Mouse (Mus musculus) MEL (cell line): Measurements from ENCODE around the gene Cebpzos.

Experiments used
- CTCF ChIP-seq, 3 experiments: IDR thresholded peaks in 2 of 3; conservative IDR thresholded peaks in 1 of 3; 2 replicates each; pipeline ENCODE4 v1.5.1; 2011 to 2012; ENCODE audit warnings: low read length in 3 of 3, low read depth in 2 of 3, mild to moderate bottlenecking in 2 of 3, improper control_type of control experiment in 1 of 3, inconsistent platforms in 1 of 3, mixed read lengths in 1 of 3, moderate library complexity in 1 of 3; ENCODE audit not compliant: control insufficient read depth in 1 of 3, insufficient read depth in 1 of 3, poor library complexity in 1 of 3, severe bottlenecking in 1 of 3
- ETS1 ChIP-seq: IDR thresholded peaks from 2 replicates; pipeline ENCODE4 v1.6.1; 2012; ENCODE audit warnings: low read depth, mild to moderate bottlenecking, inconsistent platforms, low read length, improper control_type of control experiment, moderate library complexity
- POLR2A ChIP-seq, 2 experiments: IDR thresholded peaks; 2 replicates each; pipeline ENCODE4 v1.6.1; 2011 to 2012; ENCODE audit warnings: low read length in 2 of 2, mild to moderate bottlenecking in 2 of 2, control low read depth in 1 of 2, improper control_type of control experiment in 1 of 2, low read depth in 1 of 2, moderate library complexity in 1 of 2; ENCODE audit not compliant: control insufficient read depth in 1 of 2, insufficient read depth in 1 of 2, poor library complexity in 1 of 2
- SIN3A ChIP-seq: IDR thresholded peaks from 2 replicates; pipeline ENCODE4 v1.6.1; 2012; ENCODE audit warnings: low read length, improper control_type of control experiment, inconsistent platforms
- ZMIZ1 ChIP-seq: IDR thresholded peaks from 2 replicates; pipeline ENCODE4 v1.6.1; 2012; ENCODE audit warnings: low read depth, mild to moderate bottlenecking, inconsistent platforms, low read length, improper control_type of control experiment, moderate library complexity

DNA sequence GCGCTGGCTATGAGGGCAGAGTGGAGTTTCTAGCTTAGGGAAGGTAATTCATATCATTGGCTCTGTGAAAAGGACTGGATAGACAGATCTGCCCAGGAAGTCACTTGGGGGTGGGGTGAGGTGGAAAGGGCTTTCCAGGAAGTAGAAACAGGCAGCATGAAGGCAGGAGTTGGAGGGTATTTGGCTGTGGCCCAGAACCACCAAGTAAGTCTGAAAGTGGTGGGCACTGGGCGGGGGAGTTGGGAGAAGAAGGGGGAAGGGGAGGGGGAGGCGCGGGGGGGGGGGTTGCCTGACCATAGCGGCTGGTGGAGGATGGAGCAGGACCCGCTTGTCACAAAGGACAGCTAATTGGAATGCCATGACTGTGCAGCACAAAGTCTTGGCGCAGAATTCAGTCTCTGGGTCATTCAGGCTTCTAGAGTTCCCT, 34.4 kb upstream of the Cebpzos start:
- TF ChIP-seq POLR2A (IDR thresholded peaks at IDR 0.05; ENCODE audit: control insufficient read depth in 1 of 2, insufficient read depth in 1 of 2, low read depth in 1 of 2, low read length in 2 of 2, poor library complexity in 1 of 2) = no peak
- no peak for TF ChIP-seq CTCF (IDR thresholded peaks at IDR 0.05 in 2 of 3, conservative IDR thresholded peaks at IDR 0.05 in 1 of 3; ENCODE audit: control insufficient read depth in 1 of 3, insufficient read depth in 1 of 3, low read depth in 2 of 3, low read length in 3 of 3, poor library complexity in 1 of 3, severe bottlenecking in 1 of 3)
- TF ChIP-seq SIN3A = no peak
- TF ChIP-seq ETS1 = peak; percentile 1; the same call in 1 of the 2 replicates
- TF ChIP-seq ZMIZ1 = no peak
